Mouse (Mus musculus) adrenal gland, postnatal 0 days (tissue): ENCODE data around the gene Dalrd3. TPM values are rescaled to one million over a fixed set of nuclear protein-coding genes. Genes with fewer than 3 reads are reported as not detected.

Experiments
- microRNA-seq: library from miRNA; unstranded; fragments of <30 nt; microRNA quantifications from one replicate; pipeline ENCODE4, GENCODE M21; 2016; ENCODE audit warnings: borderline replicate concordance; ENCODE audit not compliant: insufficient number of aligned reads
- polyA plus RNA-seq: library from polyadenylated mRNA; unstranded; fragments of >200 nt; fragmentation: Nextera tagmentation; extraction: Ambion mirVana; gene quantifications from 2 replicates; pipeline ENCODE4 v1.2.1, GENCODE M21; 2015

The Dalrd3 gene
- polyA plus RNA-seq, result 95.0 and 107 TPM in 2 replicates

GRCm38 (mm10) chr9:108569381-108570206, at the start of gene Dalrd3:
Gene Dalrd3, plus strand, starts transcription at chr9:108569886.

GRCm38 (mm10) chr9:108560227-108560841, 9.4 kb upstream of the Dalrd3 start, which contains the start of gene Impdh2:
Gene Impdh2, plus strand, starts transcription at chr9:108560286.

GRCm38 (mm10) chr9:108566815-108567776, 2.6 kb upstream of the Dalrd3 start, which contains the start of gene Ndufaf3:
Gene Ndufaf3, minus strand, starts transcription at chr9:108567434.

GRCm38 (mm10) chr9:108578545-108579343, 9.1 kb downstream of the Dalrd3 start, which contains the start of gene Wdr6:
Gene Wdr6, minus strand, starts transcription at chr9:108578739.

GRCm38 (mm10) chr9:108596998-108597764, 27.5 kb downstream of the Dalrd3 start, which contains the start of gene P4htm:
Gene P4htm, minus strand, starts transcription at chr9:108597667.

Small RNAs within 50 kb of the gene (microRNA-seq; reads per million reads assigned to microRNA genes)
- not detected for gene Gm24083
- gene Mir191, result not detected
- gene Mir425, result 2,096 reads per million, percentile 84 among the genes with 10 or more reads in this experiment

Other genes starting within 250 kb of the Dalrd3 start
- gene Gpx1, start 231.0 kb upstream of the Dalrd3 start, polyA plus RNA-seq, result 1,366 and 1,515 TPM in 2 replicates
- gene Usp4, start 222.0 kb upstream of the Dalrd3 start, polyA plus RNA-seq, result 44.6 and 58.2 TPM in 2 replicates
- 0.16 TPM in 1 of 2 replicates, not detected in the other for gene 1700102P08Rik, start 177.1 kb upstream of the Dalrd3 start, polyA plus RNA-seq
- gene Ccdc36, start 141.4 kb upstream of the Dalrd3 start, polyA plus RNA-seq, result 0.86 and 2.0 TPM in 2 replicates
- gene BC048562, start 133.4 kb upstream of the Dalrd3 start, polyA plus RNA-seq, result not detected in 2 replicates
- 34.9 and 49.0 TPM in 2 replicates for gene Ccdc71, start 109.4 kb upstream of the Dalrd3 start, polyA plus RNA-seq
- gene Klhdc8b, start 108.3 kb upstream of the Dalrd3 start, polyA plus RNA-seq, result 54.3 and 61.4 TPM in 2 replicates
- gene Lamb2, start 90.2 kb upstream of the Dalrd3 start, polyA plus RNA-seq, result 31.5 and 37.7 TPM in 2 replicates
- 36.9 and 72.1 TPM in 2 replicates for gene Usp19, start 79.3 kb upstream of the Dalrd3 start, polyA plus RNA-seq
- gene Qars, start 62.2 kb upstream of the Dalrd3 start, polyA plus RNA-seq, result 60.1 and 86.1 TPM in 2 replicates
- gene Qrich1, start 53.1 kb upstream of the Dalrd3 start, polyA plus RNA-seq, result 70.3 and 91.3 TPM in 2 replicates
- 68.2 and 82.0 TPM in 2 replicates for gene Impdh2, start 9.6 kb upstream of the Dalrd3 start, polyA plus RNA-seq
- 68.4 and 111 TPM in 2 replicates for gene Ndufaf3, start 2.5 kb upstream of the Dalrd3 start, polyA plus RNA-seq
- gene Wdr6, start 8.9 kb downstream of the Dalrd3 start, polyA plus RNA-seq, result 73.9 and 83.0 TPM in 2 replicates
- 17.3 and 18.2 TPM in 2 replicates for gene P4htm, start 27.8 kb downstream of the Dalrd3 start, polyA plus RNA-seq
- 24.4 and 32.1 TPM in 2 replicates for gene Arih2, start 79.5 kb downstream of the Dalrd3 start, polyA plus RNA-seq
- gene Slc25a20, start 92.2 kb downstream of the Dalrd3 start, polyA plus RNA-seq, result 45.2 and 70.4 TPM in 2 replicates
- gene Prkar2a, start 119.4 kb downstream of the Dalrd3 start, polyA plus RNA-seq, result 16.7 and 17.3 TPM in 2 replicates
- gene Ip6k2, start 213.9 kb downstream of the Dalrd3 start, polyA plus RNA-seq, result 54.1 and 55.9 TPM in 2 replicates
- 8.4 and 9.3 TPM in 2 replicates for gene Nckipsd, start 238.5 kb downstream of the Dalrd3 start, polyA plus RNA-seq